Comparison of ENCODE assay signal across 17 mouse cellular contexts in the genomic region with DNA sequence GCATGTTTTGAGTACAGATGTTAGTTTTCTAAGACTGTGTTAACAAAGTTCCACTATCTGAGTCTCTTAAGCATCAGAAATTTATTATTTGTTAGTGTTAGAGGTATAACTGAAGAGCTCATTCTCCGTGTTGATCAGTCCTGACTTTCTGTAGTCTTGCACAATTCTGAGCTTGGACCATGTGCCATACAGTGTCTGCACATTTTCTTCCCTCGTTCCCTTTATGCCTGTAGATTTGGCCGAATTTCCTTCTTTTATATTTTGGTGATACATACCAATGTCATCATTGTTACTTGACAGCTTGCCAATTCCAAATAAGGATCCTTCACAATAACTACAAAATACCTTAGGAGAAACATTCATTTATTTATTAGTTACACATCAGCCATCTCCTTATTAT.
"Had no signal": no experiment of that assay in that cellular context is flagged by ENCODE, and none has a peak within 500 bp of the region (broad histone marks: within the 10 kb centered on the region; RNA-seq: fewer than 3 reads in every experiment).

No protein-coding gene starts in this region.

- H3K9me3 ChIP-seq: liver, embryonic 13.5 days; liver, embryonic 15.5 days; lung, embryonic 15.5 days; megakaryocyte, embryonic 14.5 days; midbrain, embryonic 13.5 days; midbrain, embryonic 15.5 days; neural tube, embryonic 12.5 days; stomach, embryonic 15.5 days had no signal

- H3K4me3 ChIP-seq: liver, embryonic 13.5 days; liver, embryonic 15.5 days; lung, embryonic 15.5 days; megakaryocyte, embryonic 14.5 days; midbrain, embryonic 13.5 days; midbrain, embryonic 15.5 days; neural tube, embryonic 12.5 days; stomach, embryonic 15.5 days had no signal

- H3K27me3 ChIP-seq: liver, embryonic 13.5 days; liver, embryonic 15.5 days; lung, embryonic 15.5 days; megakaryocyte, embryonic 14.5 days; midbrain, embryonic 13.5 days; midbrain, embryonic 15.5 days; neural tube, embryonic 12.5 days; stomach, embryonic 15.5 days had no signal

- H3K36me3 ChIP-seq: liver, embryonic 13.5 days; liver, embryonic 15.5 days; lung, embryonic 15.5 days; midbrain, embryonic 13.5 days; midbrain, embryonic 15.5 days; neural tube, embryonic 12.5 days; stomach, embryonic 15.5 days had no signal

- H3K4me1 ChIP-seq: liver, embryonic 13.5 days; liver, embryonic 15.5 days; lung, embryonic 15.5 days; megakaryocyte, embryonic 14.5 days; midbrain, embryonic 13.5 days; midbrain, embryonic 15.5 days; neural tube, embryonic 12.5 days; stomach, embryonic 15.5 days had no signal

- H3K27ac ChIP-seq: liver, embryonic 13.5 days; liver, embryonic 15.5 days; lung, embryonic 15.5 days; macrophage; midbrain, embryonic 13.5 days; midbrain, embryonic 15.5 days; neural tube, embryonic 12.5 days; stomach, embryonic 15.5 days; stomach, postnatal 0 days had no signal

- ATAC-seq: liver, postnatal 0 days; midbrain, embryonic 13.5 days; midbrain, embryonic 15.5 days had no signal

- H3K4me2 ChIP-seq: liver, embryonic 13.5 days; liver, embryonic 15.5 days; lung, embryonic 15.5 days; midbrain, embryonic 11.5 days; midbrain, embryonic 13.5 days; midbrain, embryonic 15.5 days; neural tube, embryonic 12.5 days; stomach, embryonic 15.5 days had no signal

- H3K9ac ChIP-seq: liver, embryonic 13.5 days; liver, embryonic 15.5 days; liver, postnatal 0 days; lung, embryonic 15.5 days; midbrain, embryonic 13.5 days; midbrain, embryonic 15.5 days; neural tube, embryonic 12.5 days; stomach, embryonic 15.5 days had no signal

- DNase-seq: liver, embryonic 13.5 days; liver, postnatal 0 days; lung, postnatal 36 days; right cerebral cortex, postnatal 14 days; thymus, adult 2 months; thymus, postnatal 25 days; thymus, postnatal 4 days had no signal
